Mouse (Mus musculus): ENCODE measurements around the gene Olfr566.

Gene Olfr566

DNA sequence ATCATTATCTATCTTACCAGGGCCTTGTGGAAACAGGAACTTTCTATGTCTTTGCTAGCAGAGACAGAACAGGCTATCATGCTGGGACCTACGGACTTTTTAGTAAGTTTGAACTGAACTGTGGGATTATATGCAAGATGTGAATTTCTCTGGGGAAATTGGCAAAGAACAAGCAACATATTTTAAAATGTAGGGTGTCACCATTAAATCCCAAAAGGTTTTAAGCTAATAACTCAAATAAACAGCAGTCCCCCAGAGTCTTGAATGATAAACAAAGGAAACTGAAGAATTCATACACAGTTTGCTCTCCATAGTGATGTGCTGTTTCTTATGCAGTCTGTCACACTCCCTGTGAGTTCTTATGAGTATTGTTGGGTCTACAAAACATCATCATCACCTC, at the start of gene Olfr566:
TSS of gene Olfr566 (minus strand) at position 101 of the 400 bp plus-strand sequence.
- no peak for DNase-seq (ENCODE audit: low spot score in 2 of 2)

- no peak for DNase-seq (ENCODE audit: low spot score in 2 of 2)
Observed at GRCm38 (mm10) chr7:102890782-102891181, 32.2 kb upstream of the Olfr566 start, which contains the start of gene Olfr569. Olfr569 (minus strand) TSS chr7:102890882.

GRCm38 (mm10) chr7:102876822-102877221, 18.3 kb upstream of the Olfr566 start, which contains the start of gene Olfr568:
Olfr568 (plus strand) TSS chr7:102877122.
- no peak for DNase-seq (ENCODE audit: low spot score in 2 of 2)

DNA sequence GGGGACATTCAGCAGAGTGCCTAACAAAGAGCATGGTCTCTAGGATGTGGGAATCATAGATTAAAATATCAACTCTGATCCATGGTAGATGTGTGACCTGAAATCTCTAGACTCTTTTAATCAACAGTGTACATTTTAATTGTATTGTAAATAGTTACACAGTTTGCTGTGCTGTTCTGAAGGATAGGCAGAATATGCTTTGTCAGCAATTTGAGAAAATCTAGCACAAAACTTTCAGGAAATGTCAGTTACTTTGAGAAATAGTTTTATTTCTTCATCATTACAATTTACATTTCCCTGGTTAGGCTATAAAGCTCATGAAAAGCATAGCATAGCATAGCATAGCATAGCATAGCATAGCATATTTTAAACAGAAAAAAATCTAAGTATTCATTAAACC, 2.8 kb downstream of the Olfr566 start:
- DNase-seq (ENCODE audit: low spot score in 2 of 2): no peak

Data from spleen, postnatal 10 days (tissue).